Comparison of ENCODE assay signal across 3 mouse cellular contexts in the genomic region with DNA sequence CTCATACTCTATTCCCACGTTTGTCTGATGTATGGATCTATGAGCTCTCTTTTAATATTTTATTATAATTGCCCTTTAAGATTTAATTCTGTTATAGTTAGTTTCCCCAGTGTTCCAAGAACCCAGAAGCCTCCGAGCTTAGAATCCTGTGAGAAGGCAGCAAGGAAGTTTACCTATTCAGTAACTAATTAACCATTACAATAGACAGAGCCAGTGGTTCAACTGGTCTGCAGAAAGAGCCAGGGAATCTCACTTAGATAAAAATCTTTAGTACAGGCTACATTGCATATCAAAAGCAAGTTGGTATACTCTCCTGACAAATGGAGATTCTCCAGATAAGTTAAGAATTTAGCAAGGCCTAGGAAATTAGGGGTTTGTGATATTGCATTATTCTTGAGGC. TPM values are rescaled to one million over a fixed set of nuclear protein-coding genes. Genes with fewer than 3 reads are reported as not detected.
DNase-seq lines count a peak whose midpoint lies in the region; TF ChIP-seq lines count a peak whose summit lies in the region.
"Not testable (repeated sequence)": the region's sequence is repeated elsewhere in the genome, so short reads cannot be mapped to it uniquely, and the experiment has no call there.

No protein-coding gene starts in this region.

- 40% methylated on average over 2 of the region's 2 CpGs for WGBS in kidney, adult 2 months

- not testable (repeated sequence) for H3K27ac ChIP-seq in kidney, adult 2 months (ENCODE audit: insufficient read depth, low read depth, low read length)

- not testable (repeated sequence) for H3K4me3 ChIP-seq in kidney, adult 2 months (ENCODE audit: insufficient read depth, low read depth, low read length)

- not testable (repeated sequence) for H3K36me3 ChIP-seq in kidney, adult 2 months (ENCODE audit: control insufficient read depth, insufficient read depth, low read length)

- TF ChIP-seq POLR2A in kidney, adult 2 months (IDR thresholded peaks at IDR 0.05; ENCODE audit: low read depth, low read length) = not testable (repeated sequence)

- not testable (repeated sequence) for TF ChIP-seq CTCF in kidney, adult 2 months (conservative IDR thresholded peaks at IDR 0.05; ENCODE audit: insufficient read depth, insufficient read length, low read depth, low read length)

- H3K27me3 ChIP-seq in kidney, adult 2 months (replicated peaks; ENCODE audit: control insufficient read depth, insufficient read depth, low read length) = not testable (repeated sequence)

- DNase-seq in heart, adult 11 months = peak; percentile 46
- DNase-seq in kidney, adult 2 months = peak; percentile 65
- DNase-seq in kidney, adult 9 months = peak; percentile 55

- H3K4me1 ChIP-seq in kidney, adult 2 months (ENCODE audit: control insufficient read depth, insufficient read depth, low read length) = not testable (repeated sequence)

RNA-seq across cellular contexts. Expression of gene Edem1, which starts 40.6 kb away (rescaled TPM):
- polyA plus RNA-seq in kidney, adult 2 months (2012; rRNA removed) = 17.8 and 18.4 TPM in 2 replicates
